Mouse (Mus musculus): ENCODE data around the gene Adamts20. TPM values are rescaled to one million over a fixed set of nuclear protein-coding genes. Genes with fewer than 3 reads are reported as not detected.

Adamts20 gene
- polyA plus RNA-seq, 1 experiment from 2014 or later, result 10.3 TPM

GRCm38 (mm10) chr15:94303151-94303550 is 162.1 kb downstream of the Adamts20 start:
- H3K27me3 ChIP-seq (ENCODE audit: control insufficient read depth, insufficient read depth, low read length), result no peaks in the 10 kb centered on the region
- no peaks in the 10 kb centered on the region for H3K4me1 ChIP-seq (ENCODE audit: control insufficient read depth, insufficient read depth, low read length)
- no peak overlapping the region for H3K9ac ChIP-seq (ENCODE audit: low read length)
- H3K4me2 ChIP-seq (ENCODE audit: low read depth), result no peak overlapping the region
- WGBS, result 76% methylated on average over 3 of the region's 3 CpGs
- H3K9me3 ChIP-seq (ENCODE audit: control insufficient read depth, low read length), result no peaks in the 10 kb centered on the region
- DNase-seq (ENCODE audit: low spot score), result no peak
- ATAC-seq (ENCODE audit: insufficient read depth, low FRiP score, low TSS enrichment), result no peak
- no peak overlapping the region for H3K27ac ChIP-seq (ENCODE audit: low read depth, low read length)
- H3K4me3 ChIP-seq (ENCODE audit: low read depth, low read length), result no peak overlapping the region
- no peaks in the 10 kb centered on the region for H3K36me3 ChIP-seq (ENCODE audit: control insufficient read depth, insufficient read depth, low read length)

GRCm38 (mm10) chr15:94294084-94294483 is 171.1 kb downstream of the Adamts20 start:
- H3K27ac ChIP-seq (ENCODE audit: low read depth, low read length), result no peak overlapping the region
- no peak for ATAC-seq (ENCODE audit: insufficient read depth, low FRiP score, low TSS enrichment)
- H3K27me3 ChIP-seq (ENCODE audit: control insufficient read depth, insufficient read depth, low read length), result no peaks in the 10 kb centered on the region
- H3K4me3 ChIP-seq (ENCODE audit: low read depth, low read length), result no peak overlapping the region
- H3K9me3 ChIP-seq (ENCODE audit: control insufficient read depth, low read length), result no peaks in the 10 kb centered on the region
- WGBS, result 77% methylated on average over 4 of the region's 4 CpGs
- no peak overlapping the region for H3K9ac ChIP-seq (ENCODE audit: low read length)
- no peak for DNase-seq (ENCODE audit: low spot score)
- no peaks in the 10 kb centered on the region for H3K4me1 ChIP-seq (ENCODE audit: control insufficient read depth, insufficient read depth, low read length)
- no peak overlapping the region for H3K4me2 ChIP-seq (ENCODE audit: low read depth)
- no peaks in the 10 kb centered on the region for H3K36me3 ChIP-seq (ENCODE audit: control insufficient read depth, insufficient read depth, low read length)

GRCm38 (mm10) chr15:94288015-94288414 is 177.2 kb downstream of the Adamts20 start:
- Histone ChIP-seq H3K27ac (ENCODE audit: low read depth, low read length) (no peak overlapping the region), H3K9ac (ENCODE audit: low read length) (no peak overlapping the region), H3K27me3 (ENCODE audit: control insufficient read depth, insufficient read depth, low read length) (no peaks in the 10 kb centered on the region), H3K9me3 (ENCODE audit: control insufficient read depth, low read length) (no peaks in the 10 kb centered on the region), H3K36me3 (ENCODE audit: control insufficient read depth, insufficient read depth, low read length) (no peaks in the 10 kb centered on the region), H3K4me3 (ENCODE audit: low read depth, low read length) (no peak overlapping the region), H3K4me1 (ENCODE audit: control insufficient read depth, insufficient read depth, low read length) (no peaks in the 10 kb centered on the region), H3K4me2 (ENCODE audit: low read depth) (no peak overlapping the region)
- DNase-seq (ENCODE audit: low spot score) (no peak), ATAC-seq (ENCODE audit: insufficient read depth, low FRiP score, low TSS enrichment) (no peak)
- 92% methylated on average over 2 of the region's 2 CpGs for WGBS

GRCm38 (mm10) chr15:94287495-94287894 is 177.7 kb downstream of the Adamts20 start:
- no peaks in the 10 kb centered on the region for H3K9me3 ChIP-seq (ENCODE audit: control insufficient read depth, low read length)
- H3K9ac ChIP-seq (ENCODE audit: low read length), result no peak overlapping the region
- ATAC-seq (ENCODE audit: insufficient read depth, low FRiP score, low TSS enrichment) (no peak), DNase-seq (ENCODE audit: low spot score) (no peak)
- no peak overlapping the region for H3K4me3 ChIP-seq (ENCODE audit: low read depth, low read length)
- no peaks in the 10 kb centered on the region for H3K27me3 ChIP-seq (ENCODE audit: control insufficient read depth, insufficient read depth, low read length)
- H3K4me1 ChIP-seq (ENCODE audit: control insufficient read depth, insufficient read depth, low read length), result no peaks in the 10 kb centered on the region
- H3K4me2 ChIP-seq (ENCODE audit: low read depth), result no peak overlapping the region
- no peak overlapping the region for H3K27ac ChIP-seq (ENCODE audit: low read depth, low read length)
- H3K36me3 ChIP-seq (ENCODE audit: control insufficient read depth, insufficient read depth, low read length), result no peaks in the 10 kb centered on the region
- 82% methylated on average over 3 of the region's 3 CpGs for WGBS

- WGBS, result 86% methylated on average over 8 of the region's 8 CpGs
- H3K9ac ChIP-seq (ENCODE audit: low read length), result no peak overlapping the region
- ATAC-seq (ENCODE audit: insufficient read depth, low FRiP score, low TSS enrichment), result no peak
- no peak overlapping the region for H3K27ac ChIP-seq (ENCODE audit: low read depth, low read length)
- no peaks in the 10 kb centered on the region for H3K4me1 ChIP-seq (ENCODE audit: control insufficient read depth, insufficient read depth, low read length)
- no peak overlapping the region for H3K4me3 ChIP-seq (ENCODE audit: low read depth, low read length)
- no peak for DNase-seq (ENCODE audit: low spot score)
- no peaks in the 10 kb centered on the region for H3K9me3 ChIP-seq (ENCODE audit: control insufficient read depth, low read length)
- H3K4me2 ChIP-seq (ENCODE audit: low read depth), result no peak overlapping the region
- no peaks in the 10 kb centered on the region for H3K36me3 ChIP-seq (ENCODE audit: control insufficient read depth, insufficient read depth, low read length)
- no peaks in the 10 kb centered on the region for H3K27me3 ChIP-seq (ENCODE audit: control insufficient read depth, insufficient read depth, low read length)
These were observed 188.8 kb downstream of the Adamts20 start for GRCm38 (mm10) chr15:94276418-94276817.

GRCm38 (mm10) chr15:94265630-94266029 is 199.6 kb downstream of the Adamts20 start:
- H3K4me3 ChIP-seq (ENCODE audit: low read depth, low read length), result no peak overlapping the region
- no peak overlapping the region for H3K4me2 ChIP-seq (ENCODE audit: low read depth)
- peak; percentile 35; the same call in 1 of the 2 replicates for ATAC-seq (ENCODE audit: insufficient read depth, low FRiP score, low TSS enrichment)
- no peaks in the 10 kb centered on the region for H3K9me3 ChIP-seq (ENCODE audit: control insufficient read depth, low read length)
- H3K4me1 ChIP-seq (ENCODE audit: control insufficient read depth, insufficient read depth, low read length), result no peaks in the 10 kb centered on the region
- no peaks in the 10 kb centered on the region for H3K36me3 ChIP-seq (ENCODE audit: control insufficient read depth, insufficient read depth, low read length)
- H3K27me3 ChIP-seq (ENCODE audit: control insufficient read depth, insufficient read depth, low read length), result no peaks in the 10 kb centered on the region
- H3K27ac ChIP-seq (ENCODE audit: low read depth, low read length), result no peak overlapping the region
- 41% methylated on average over 10 of the region's 10 CpGs for WGBS
- no peak overlapping the region for H3K9ac ChIP-seq (ENCODE audit: low read length)
- peak; percentile 85 for DNase-seq (ENCODE audit: low spot score)

- Histone ChIP-seq H3K9ac (ENCODE audit: low read length) (no peak overlapping the region), H3K4me2 (ENCODE audit: low read depth) (no peak overlapping the region), H3K27me3 (ENCODE audit: control insufficient read depth, insufficient read depth, low read length) (no peaks in the 10 kb centered on the region), H3K9me3 (ENCODE audit: control insufficient read depth, low read length) (no peaks in the 10 kb centered on the region), H3K4me3 (ENCODE audit: low read depth, low read length) (no peak overlapping the region), H3K36me3 (ENCODE audit: control insufficient read depth, insufficient read depth, low read length) (no peaks in the 10 kb centered on the region), H3K27ac (ENCODE audit: low read depth, low read length) (no peak overlapping the region), H3K4me1 (ENCODE audit: control insufficient read depth, insufficient read depth, low read length) (no peaks in the 10 kb centered on the region)
- 78% methylated on average over 6 of the region's 6 CpGs for WGBS
- ATAC-seq (ENCODE audit: insufficient read depth, low FRiP score, low TSS enrichment) (no peak), DNase-seq (ENCODE audit: low spot score) (no peak)
These were observed 200.7 kb downstream of the Adamts20 start for GRCm38 (mm10) chr15:94264497-94264879.

- no peaks in the 10 kb centered on the region for H3K27me3 ChIP-seq (ENCODE audit: control insufficient read depth, insufficient read depth, low read length)
- ATAC-seq (ENCODE audit: insufficient read depth, low FRiP score, low TSS enrichment), result no peak
These were observed 201.2 kb downstream of the Adamts20 start for GRCm38 (mm10) chr15:94263866-94264496.

GRCm38 (mm10) chr15:94263241-94263640 is 202.0 kb downstream of the Adamts20 start:
- Histone ChIP-seq H3K4me3 (ENCODE audit: low read depth, low read length) (no peak overlapping the region), H3K4me2 (ENCODE audit: low read depth) (no peak overlapping the region), H3K9me3 (ENCODE audit: control insufficient read depth, low read length) (no peaks in the 10 kb centered on the region), H3K27ac (ENCODE audit: low read depth, low read length) (no peak overlapping the region), H3K9ac (ENCODE audit: low read length) (no peak overlapping the region), H3K36me3 (ENCODE audit: control insufficient read depth, insufficient read depth, low read length) (no peaks in the 10 kb centered on the region), H3K4me1 (ENCODE audit: control insufficient read depth, insufficient read depth, low read length) (no peaks in the 10 kb centered on the region), H3K27me3 (ENCODE audit: control insufficient read depth, insufficient read depth, low read length) (no peaks in the 10 kb centered on the region)
- 60% methylated on average over 10 of the region's 10 CpGs for WGBS
- DNase-seq (ENCODE audit: low spot score), result no peak
- ATAC-seq (ENCODE audit: insufficient read depth, low FRiP score, low TSS enrichment), result no peak

More at GRCm38 (mm10) chr15:94263866-94264496, 201.2 kb downstream of the Adamts20 start:
- H3K4me1 ChIP-seq (ENCODE audit: control insufficient read depth, insufficient read depth, low read length), result no peaks in the 10 kb centered on the region
- no peak overlapping the region for H3K4me3 ChIP-seq (ENCODE audit: low read depth, low read length)
- H3K27ac ChIP-seq (ENCODE audit: low read depth, low read length), result no peak overlapping the region
- no peak for DNase-seq (ENCODE audit: low spot score)
- no peaks in the 10 kb centered on the region for H3K9me3 ChIP-seq (ENCODE audit: control insufficient read depth, low read length)
- 86% methylated on average over 8 of the region's 8 CpGs for WGBS
- H3K36me3 ChIP-seq (ENCODE audit: control insufficient read depth, insufficient read depth, low read length), result no peaks in the 10 kb centered on the region
- H3K4me2 ChIP-seq (ENCODE audit: low read depth), result no peak overlapping the region
- H3K9ac ChIP-seq (ENCODE audit: low read length), result no peak overlapping the region

Measured in neural tube, embryonic 11.5 days (tissue).